Mouse (Mus musculus) myocyte (in vitro differentiated cells): ENCODE data around the gene Acot5. TPM values are rescaled to one million over a fixed set of nuclear protein-coding genes. Genes with fewer than 3 reads are reported as not detected.
"Not testable (repeated sequence)": the region's sequence is repeated elsewhere in the genome, so short reads cannot be mapped to it uniquely, and the experiment has no call there.

Experiments used
- H3K27me3 ChIP-seq: one replicate; pipeline ENCODE4 v1.6.1; 2011; ENCODE audit not compliant: control insufficient read depth, insufficient read depth, insufficient read length
- H3K36me3 ChIP-seq: one replicate; pipeline ENCODE4 v1.6.1; 2011; ENCODE audit not compliant: control insufficient read depth, insufficient read depth
- H3K4me2 ChIP-seq: one replicate; pipeline ENCODE4 v1.6.1; 2011; ENCODE audit warnings: low read depth, control low read depth
- H3K4me3 ChIP-seq: one replicate; pipeline ENCODE4 v1.5.1; 2011; ENCODE audit warnings: mild to moderate bottlenecking, control low read depth, moderate library complexity
- H3K79me2 ChIP-seq: one replicate; pipeline ENCODE4 v1.6.1; 2011; ENCODE audit not compliant: control insufficient read depth, insufficient read depth
- H3ac ChIP-seq: one replicate; pipeline ENCODE4 v1.6.1; 2011; ENCODE audit not compliant: control insufficient read depth, insufficient read length
- CEBPB ChIP-seq: IDR thresholded peaks from 2 replicates; pipeline ENCODE4 v1.6.1; 2011; ENCODE audit warnings: mild to moderate bottlenecking, moderate library complexity; ENCODE audit not compliant: poor library complexity, insufficient read depth, severe bottlenecking
- E2F4 ChIP-seq: IDR thresholded peaks from one replicate; pipeline ENCODE4 v1.6.1; 2011; ENCODE audit warnings: mild to moderate bottlenecking, control low read depth, moderate library complexity; ENCODE audit not compliant: insufficient read depth
- MAX ChIP-seq: IDR thresholded peaks from one replicate; pipeline ENCODE4 v1.6.1; 2011; ENCODE audit warnings: low read depth, mild to moderate bottlenecking, control low read depth
- MYOD1 ChIP-seq, 3 experiments: IDR thresholded peaks; one replicate each; pipeline ENCODE4 v1.6.1; 2011; ENCODE audit warnings: control low read depth in 2 of 3, low read depth in 2 of 3, mild to moderate bottlenecking in 2 of 3, moderate library complexity in 1 of 3; ENCODE audit not compliant: insufficient read length in 2 of 3, control insufficient read depth in 1 of 3
- MYOG ChIP-seq, 3 experiments: IDR thresholded peaks; one replicate each; pipeline ENCODE4 v1.6.1; 2011; ENCODE audit warnings: control low read depth in 2 of 3, low read depth in 2 of 3, mild to moderate bottlenecking in 2 of 3; ENCODE audit not compliant: insufficient read length in 2 of 3, control insufficient read depth in 1 of 3, insufficient read depth in 1 of 3
- POLR2A ChIP-seq: IDR thresholded peaks from one replicate; pipeline ENCODE4 v1.6.1; 2011; ENCODE audit warnings: low read depth, mild to moderate bottlenecking, control low read depth, moderate library complexity; ENCODE audit not compliant: insufficient read length
- POLR2AphosphoS2 ChIP-seq: IDR thresholded peaks from one replicate; pipeline ENCODE4 v1.6.1; 2011; ENCODE audit warnings: low read depth, control low read depth; ENCODE audit not compliant: insufficient read length
- REST ChIP-seq: IDR thresholded peaks from one replicate; pipeline ENCODE4 v1.6.1; 2011; ENCODE audit warnings: mild to moderate bottlenecking, control low read depth, moderate library complexity; ENCODE audit not compliant: insufficient read depth, insufficient read length
- SRF ChIP-seq: IDR thresholded peaks from one replicate; pipeline ENCODE4 v1.6.1; 2011; ENCODE audit warnings: low read depth; ENCODE audit not compliant: control insufficient read depth, insufficient read length
- TCF12 ChIP-seq: IDR thresholded peaks from one replicate; pipeline ENCODE4 v1.6.1; 2011; ENCODE audit warnings: mild to moderate bottlenecking, control low read depth; ENCODE audit not compliant: poor library complexity, insufficient read depth, severe bottlenecking
- TCF3 ChIP-seq: IDR thresholded peaks from one replicate; pipeline ENCODE4 v1.6.1; 2011; ENCODE audit warnings: low read depth, control low read depth; ENCODE audit not compliant: insufficient read length
- USF1 ChIP-seq: IDR thresholded peaks from one replicate; pipeline ENCODE4 v1.6.1; 2011; ENCODE audit warnings: low read depth, mild to moderate bottlenecking, control low read depth, moderate library complexity
- polyA plus RNA-seq: library from polyadenylated mRNA; unstranded; fragments of >200 nt; fragmentation: generic; extraction: Trizol; gene quantifications from one replicate; pipeline ENCODE4 v1.2.1, GENCODE M21; 2012; ENCODE audit warnings: missing spikeins

The Acot5 gene
- polyA plus RNA-seq, 1 experiment: not detected

DNA sequence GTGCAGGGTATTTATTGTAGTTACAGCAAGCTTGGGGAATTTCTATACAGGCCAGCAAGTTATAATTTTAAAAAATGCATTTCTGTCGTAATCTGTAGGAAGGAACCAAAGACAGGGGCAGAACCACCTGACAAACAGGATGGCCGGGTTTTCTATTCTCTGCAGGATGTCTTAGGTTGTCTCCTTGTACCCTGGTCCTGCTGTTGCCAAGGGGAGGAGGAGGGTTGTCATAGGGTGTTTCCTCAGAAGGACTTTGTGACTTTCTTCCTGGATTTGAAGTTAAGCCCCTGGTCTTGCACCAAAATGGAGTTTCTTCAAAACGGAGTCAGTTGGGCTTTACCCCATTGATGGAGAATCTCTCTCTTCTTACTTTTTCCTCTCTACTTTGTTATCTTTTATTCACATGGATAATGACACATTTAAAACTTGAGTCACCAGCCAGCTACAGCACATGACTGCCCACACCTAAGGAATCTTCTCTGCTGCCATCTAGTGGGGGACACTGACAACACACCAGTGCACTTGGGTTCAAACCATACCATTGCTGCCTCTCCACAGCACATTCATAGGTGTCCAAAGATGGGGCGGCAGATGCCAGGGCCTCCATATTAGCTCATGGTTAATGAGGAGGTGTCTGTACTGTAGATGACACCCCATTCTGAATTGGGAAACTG, 38.3 kb upstream of the Acot5 start:
- H3K27me3 ChIP-seq: no peaks in the 10 kb centered on the region
- TF ChIP-seq CEBPB: no peak
- peak; percentile 81 for TF ChIP-seq USF1
- no peak overlapping the region for H3K4me2 ChIP-seq
- H3K36me3 ChIP-seq: no peaks in the 10 kb centered on the region
- no peak overlapping the region for H3ac ChIP-seq
- H3K4me3 ChIP-seq: no peak overlapping the region
- H3K79me2 ChIP-seq: no peaks in the 10 kb centered on the region

DNA sequence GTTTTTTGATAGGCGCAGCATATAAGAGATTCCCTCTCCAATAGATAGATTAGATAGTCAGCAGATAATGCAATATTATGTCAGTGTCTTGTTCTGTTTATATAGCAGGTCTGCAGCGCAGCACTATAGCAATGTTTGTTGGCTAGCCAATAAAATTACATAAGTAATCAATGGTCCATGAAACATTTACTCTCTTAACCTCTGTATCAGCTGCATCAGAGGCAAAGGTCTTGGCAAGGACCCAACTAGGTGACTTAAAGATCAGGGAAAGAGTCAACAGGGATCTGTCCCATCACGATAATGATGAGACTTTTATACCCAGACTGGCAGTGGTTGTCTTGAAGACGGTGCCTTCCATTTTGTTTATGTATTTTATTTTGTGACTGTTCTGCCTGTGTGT, 36.3 kb upstream of the Acot5 start:
- no peaks in the 10 kb centered on the region for H3K79me2 ChIP-seq
- H3K27me3 ChIP-seq: peaks cover 5% of the 10 kb centered on the region
- no peak overlapping the region for H3K4me3 ChIP-seq
- no peak overlapping the region for H3K4me2 ChIP-seq
- H3K36me3 ChIP-seq: no peaks in the 10 kb centered on the region
- no peak overlapping the region for H3ac ChIP-seq
- TF ChIP-seq MYOD1 (IDR thresholded peaks at IDR 0.05; ENCODE audit: control insufficient read depth in 1 of 3, insufficient read length in 2 of 3, low read depth in 2 of 3) (no peak), POLR2AphosphoS2 (no peak), TCF12 (no peak), MAX (no peak), TCF3 (no peak), USF1 (no peak), SRF (no peak), REST (no peak), POLR2A (no peak), E2F4 (no peak), MYOG (IDR thresholded peaks at IDR 0.05; ENCODE audit: control insufficient read depth in 1 of 3, insufficient read depth in 1 of 3, insufficient read length in 2 of 3, low read depth in 2 of 3) (no peak), CEBPB (no peak)

DNA sequence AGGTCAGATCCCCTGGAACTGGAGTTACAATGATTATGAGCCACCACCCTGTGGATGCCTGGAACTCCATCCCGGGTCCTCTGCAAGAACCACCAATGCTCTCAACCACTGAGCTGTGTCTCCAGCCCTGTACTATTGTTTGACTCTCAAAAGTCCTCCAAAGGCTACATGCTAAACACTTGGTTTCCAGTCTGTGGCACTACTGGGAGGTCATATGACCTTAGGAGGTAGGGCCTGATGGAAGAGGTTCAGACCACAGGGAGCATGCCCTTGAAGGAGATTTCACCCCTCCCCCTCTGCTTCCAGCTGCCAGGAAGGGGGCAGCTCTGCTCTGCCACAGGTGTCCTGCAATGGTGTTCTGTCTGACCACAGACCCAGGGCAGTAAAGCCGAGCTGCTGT, 35.8 kb upstream of the Acot5 start:
- not testable (repeated sequence) for H3ac ChIP-seq, H3K4me2 ChIP-seq, H3K36me3 ChIP-seq, H3K27me3 ChIP-seq, H3K79me2 ChIP-seq, H3K4me3 ChIP-seq

DNA sequence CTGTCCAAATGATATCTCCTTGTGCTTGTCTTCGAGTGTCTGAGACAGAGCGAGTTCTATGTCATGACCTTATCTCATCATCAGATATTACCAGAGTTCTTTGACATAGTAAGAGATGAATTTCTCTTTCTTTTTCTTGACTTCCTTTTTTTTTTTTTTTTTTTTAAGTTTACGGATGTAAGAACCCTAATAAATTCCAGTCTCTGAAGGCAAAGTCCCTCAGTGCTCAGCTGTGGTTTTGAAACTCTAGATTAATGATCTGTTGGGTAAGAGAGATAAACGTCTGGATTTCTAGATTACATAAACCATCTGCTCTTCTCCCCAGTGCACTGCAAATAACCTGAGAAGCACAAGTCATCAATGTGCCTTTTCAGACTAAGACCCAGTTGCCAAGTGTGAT, 35.0 kb upstream of the Acot5 start:
- Histone ChIP-seq H3ac (no peak overlapping the region), H3K4me2 (no peak overlapping the region), H3K4me3 (no peak overlapping the region), H3K79me2 (no peaks in the 10 kb centered on the region), H3K27me3 (peaks cover 5% of the 10 kb centered on the region), H3K36me3 (no peaks in the 10 kb centered on the region)
- TF ChIP-seq E2F4: no peak
- TF ChIP-seq REST: no peak
- no peak for TF ChIP-seq TCF12
- TF ChIP-seq POLR2AphosphoS2: no peak
- TF ChIP-seq POLR2A: no peak
- no peak for TF ChIP-seq MAX
- no peak for TF ChIP-seq MYOD1 (IDR thresholded peaks at IDR 0.05; ENCODE audit: control insufficient read depth in 1 of 3, insufficient read length in 2 of 3, low read depth in 2 of 3)
- TF ChIP-seq USF1: no peak
- TF ChIP-seq TCF3: no peak

DNA sequence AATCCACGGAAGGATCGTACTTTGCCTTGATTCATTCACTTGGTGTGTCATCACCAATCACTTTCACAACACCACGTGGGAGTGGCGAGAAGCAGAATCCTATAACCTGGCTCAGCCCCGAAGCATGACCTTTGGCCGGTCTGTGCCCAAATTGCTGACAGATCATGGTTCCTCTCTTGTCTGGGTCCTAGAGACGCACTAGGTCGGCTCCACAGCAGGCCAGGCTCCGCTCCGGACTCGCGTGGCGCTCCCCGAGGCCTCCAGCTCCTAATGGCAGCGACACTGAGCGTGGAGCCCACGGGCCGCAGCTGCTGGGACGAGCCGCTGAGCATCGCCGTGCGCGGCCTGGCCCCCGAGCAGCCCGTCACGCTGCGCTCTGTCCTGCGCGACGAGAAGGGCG, 30.9 kb upstream of the Acot5 start, which contains the start of gene Acot4:
Gene Acot4, plus strand, starts transcription at position 139 of the 400 bp plus-strand sequence.
- not testable (repeated sequence) for H3K27me3 ChIP-seq, H3K79me2 ChIP-seq, H3K4me3 ChIP-seq, H3K36me3 ChIP-seq, H3K4me2 ChIP-seq, H3ac ChIP-seq

DNA sequence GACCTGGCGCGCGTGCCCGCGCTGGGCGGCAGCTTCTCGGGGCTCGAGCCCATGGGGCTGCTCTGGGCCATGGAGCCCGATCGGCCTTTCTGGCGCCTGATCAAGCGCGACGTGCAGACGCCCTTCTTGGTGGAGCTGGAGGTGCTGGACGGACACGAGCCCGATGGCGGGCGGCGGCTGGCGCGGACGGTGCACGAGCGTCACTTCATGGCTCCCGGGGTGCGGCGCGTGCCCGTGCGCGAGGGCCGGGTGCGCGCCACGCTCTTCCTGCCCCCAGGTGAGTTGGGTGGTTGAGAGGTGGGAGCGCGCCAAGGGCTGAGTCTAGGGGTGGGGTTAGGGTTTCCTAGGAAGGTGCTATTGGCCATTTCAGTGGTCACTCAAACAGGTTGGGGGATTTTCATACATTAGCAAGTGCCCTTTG, 30.4 kb upstream of the Acot5 start, which contains the start of gene Gm49366:
Gene Gm49366, plus strand, starts transcription at position 245 of the 421 bp plus-strand sequence.
- H3K36me3 ChIP-seq, H3ac ChIP-seq, H3K79me2 ChIP-seq, H3K27me3 ChIP-seq, H3K4me3 ChIP-seq, H3K4me2 ChIP-seq: not testable (repeated sequence)
